Mouse (Mus musculus) lung, postnatal 4 days (tissue): ENCODE measurements around the gene Pld4.

Experiments
- DNase-seq, 2 experiments: peaks; one replicate each; pipeline ENCODE4 v3.0.0; 2021

The Pld4 gene

DNA sequence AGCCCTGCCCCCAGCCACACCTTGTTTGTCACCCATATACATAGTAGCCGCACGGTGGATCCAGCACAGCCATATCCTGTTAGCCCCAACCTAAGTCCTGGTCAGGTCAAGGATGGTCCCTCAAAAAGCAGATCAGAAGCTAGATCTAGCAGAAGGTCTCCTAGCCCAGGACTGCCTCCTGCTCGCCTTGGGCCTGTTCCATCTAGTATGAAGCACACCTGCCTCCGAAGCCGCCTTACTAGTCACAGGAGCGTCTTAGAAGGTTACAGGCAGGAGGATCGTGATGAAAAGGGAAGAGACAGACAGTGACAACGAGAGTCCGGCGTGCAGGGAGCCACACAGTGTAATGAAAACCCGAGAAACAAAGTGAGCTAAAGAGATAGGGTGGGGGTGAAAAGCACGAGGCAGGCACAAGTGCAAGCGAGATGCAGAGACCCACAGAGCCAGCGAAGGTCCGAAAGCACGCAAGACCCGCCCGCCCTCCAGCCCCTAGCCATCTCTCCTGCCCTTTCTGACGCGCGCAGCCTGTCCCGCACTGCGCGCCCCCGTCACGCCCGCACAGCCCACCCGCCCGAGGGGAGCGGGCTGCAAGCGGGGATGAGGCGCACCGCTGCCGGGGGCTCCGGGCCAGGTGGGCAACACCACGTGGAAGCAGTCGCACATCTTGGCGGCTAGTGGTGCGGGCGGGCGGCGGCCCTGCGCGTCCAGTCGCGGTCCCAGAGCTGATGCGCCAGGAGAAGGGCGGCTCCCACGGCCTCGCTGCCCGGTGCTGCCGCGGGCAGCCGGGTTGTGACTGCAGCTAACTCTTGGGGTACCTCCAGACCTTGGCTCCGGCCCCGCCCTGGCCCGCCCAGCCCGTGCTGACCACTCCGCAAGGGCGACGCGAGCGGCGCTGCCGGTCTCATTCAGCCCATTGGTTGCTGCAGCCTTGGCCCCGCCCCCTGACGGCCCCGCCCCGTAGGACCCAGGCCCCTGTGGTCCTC, 41.7 kb downstream of the Pld4 start, which contains the start of gene Ahnak2:
Ahnak2 (minus strand) TSS at position 794 of the 983 bp plus-strand sequence.
- peak; percentile 42 to 52 for DNase-seq

DNA sequence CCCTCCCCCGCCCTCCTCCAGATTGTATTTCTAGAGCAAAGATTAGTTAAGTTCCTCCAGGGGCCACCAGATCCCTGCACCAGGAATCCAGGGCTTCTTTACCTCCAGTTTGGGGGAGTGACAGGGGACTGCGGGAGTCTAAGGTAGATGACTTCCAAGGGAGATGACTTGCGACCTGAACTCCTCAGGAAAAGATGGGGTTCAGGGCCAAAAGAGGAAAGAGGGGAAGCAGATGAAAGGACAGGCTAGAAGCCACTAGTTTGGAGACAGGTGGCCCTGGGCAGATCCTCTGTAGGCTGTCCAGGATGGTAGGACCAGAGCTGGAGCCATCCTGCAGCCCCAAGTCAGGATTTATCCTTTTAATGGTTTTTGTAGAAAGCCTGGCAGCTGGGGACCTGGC, 42.5 kb downstream of the Pld4 start:
- no peak for DNase-seq

DNA sequence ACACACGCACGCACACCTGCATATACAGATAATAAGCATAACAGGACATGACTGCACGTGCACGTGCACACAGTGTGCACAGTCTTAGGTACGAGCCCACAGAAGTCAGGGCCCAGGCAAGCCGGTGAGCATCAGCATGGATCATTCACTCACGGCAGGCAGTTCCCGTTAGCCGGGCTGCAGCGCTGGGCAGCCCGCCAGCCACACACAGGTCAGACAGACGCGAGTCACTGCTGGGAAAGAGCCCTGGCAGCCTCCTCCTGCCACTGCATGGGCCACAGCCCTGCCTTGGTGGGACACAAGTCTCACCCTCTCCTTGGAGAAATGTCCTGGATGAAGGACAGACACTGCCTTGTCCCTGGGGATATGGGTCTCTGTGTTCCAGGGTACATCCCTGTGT, 43.6 kb downstream of the Pld4 start:
- DNase-seq: no peak

DNA sequence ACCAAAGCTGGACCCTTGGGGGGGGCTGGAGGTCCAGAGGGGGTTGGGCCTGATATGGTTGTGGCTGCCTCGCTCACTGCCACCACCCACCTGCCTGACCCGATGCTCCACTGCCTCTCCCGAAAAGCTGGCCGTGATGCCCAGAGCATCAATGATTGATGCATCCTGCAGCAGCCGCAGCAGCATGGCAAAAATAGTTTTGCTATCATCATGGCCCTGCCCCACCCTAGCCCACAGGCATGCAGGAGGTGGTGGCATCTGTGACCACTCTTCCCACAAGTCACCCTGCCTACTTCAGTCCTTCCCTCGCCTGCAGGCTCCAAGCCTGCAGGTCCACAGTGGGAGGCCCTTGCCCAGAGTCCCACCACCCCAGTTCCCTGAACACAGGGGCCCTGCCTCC, 45.6 kb downstream of the Pld4 start:
- peak in 1 of 2 experiments; percentile 20 for DNase-seq

GRCm38 (mm10) chr12:112807796-112808195, 47.3 kb downstream of the Pld4 start:
- DNase-seq: no peak

- no peak for DNase-seq
Observed at GRCm38 (mm10) chr12:112808212-112808586, 47.7 kb downstream of the Pld4 start.

GRCm38 (mm10) chr12:112808587-112809364, 48.3 kb downstream of the Pld4 start, which contains the start of gene Clba1:
TSS of gene Clba1 (plus strand) at chr12:112808937.
- DNase-seq: peak; percentile 93 to 95

DNA sequence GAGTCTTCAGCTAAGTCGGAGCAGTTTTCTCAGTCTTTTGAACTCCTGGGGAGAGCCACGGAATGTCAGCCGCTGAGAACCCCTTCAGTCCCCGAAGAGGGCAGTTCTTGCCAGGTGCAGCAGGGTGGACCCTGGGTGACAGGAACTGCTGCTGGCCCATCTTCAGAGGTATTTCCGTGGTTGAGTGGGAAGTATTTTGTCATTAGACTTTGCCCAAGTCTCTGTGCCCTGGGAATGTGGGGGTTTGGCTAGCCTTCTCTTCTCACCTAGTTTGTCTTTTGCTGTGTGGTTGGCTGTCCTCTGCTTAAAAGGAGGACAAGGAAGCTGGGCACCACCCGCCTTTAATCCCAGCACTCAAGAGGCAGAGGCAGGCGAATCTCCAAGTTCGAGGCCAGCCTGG, 49.2 kb downstream of the Pld4 start:
- no peak for DNase-seq

- peak in 1 of 2 experiments; percentile 38 for DNase-seq
Observed at GRCm38 (mm10) chr12:112810092-112810885, 49.8 kb downstream of the Pld4 start.

GRCm38 (mm10) chr12:112813370-112813769, 52.9 kb downstream of the Pld4 start:
- DNase-seq: peak in 1 of 2 experiments; percentile 11

DNA sequence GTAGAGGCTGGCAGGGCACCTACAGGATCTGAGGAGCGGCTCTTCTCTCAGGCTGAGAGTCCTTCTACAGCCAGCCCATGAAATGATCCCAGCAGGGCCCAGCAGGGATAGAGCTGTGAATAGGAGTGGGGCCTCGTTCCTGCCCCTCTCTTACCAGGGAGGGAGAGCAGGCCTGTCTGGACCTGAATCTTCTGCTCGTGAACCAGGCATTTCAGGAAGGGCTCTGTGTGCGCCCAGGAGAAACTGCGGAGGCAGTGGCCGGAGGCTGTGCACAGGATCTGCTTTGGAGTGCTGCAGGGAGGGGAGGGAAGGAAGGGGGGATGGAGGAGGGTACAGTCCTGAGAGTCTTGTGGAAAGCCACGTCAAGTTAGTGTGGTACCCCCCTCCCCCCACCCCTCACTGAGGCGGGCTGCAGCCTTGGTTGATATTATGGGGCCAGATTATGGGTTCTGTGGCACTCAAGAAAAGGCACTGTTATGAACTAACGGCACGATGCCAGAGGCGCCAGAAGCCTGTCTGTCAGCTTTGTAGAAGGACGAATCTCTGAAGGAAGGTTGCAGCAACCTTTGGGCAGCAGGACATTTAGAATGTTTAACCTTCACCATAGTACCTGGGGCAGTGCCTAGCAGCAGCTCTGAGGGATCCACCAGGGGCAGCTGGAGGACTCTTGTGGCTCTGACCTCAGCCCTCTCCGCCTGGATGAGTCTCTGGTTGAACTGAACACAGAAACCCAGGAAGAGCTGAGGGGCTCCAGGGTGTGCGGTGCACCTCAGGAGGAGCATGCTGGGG, 54.4 kb downstream of the Pld4 start:
- peak in 1 of 2 experiments; percentile 15 for DNase-seq

DNA sequence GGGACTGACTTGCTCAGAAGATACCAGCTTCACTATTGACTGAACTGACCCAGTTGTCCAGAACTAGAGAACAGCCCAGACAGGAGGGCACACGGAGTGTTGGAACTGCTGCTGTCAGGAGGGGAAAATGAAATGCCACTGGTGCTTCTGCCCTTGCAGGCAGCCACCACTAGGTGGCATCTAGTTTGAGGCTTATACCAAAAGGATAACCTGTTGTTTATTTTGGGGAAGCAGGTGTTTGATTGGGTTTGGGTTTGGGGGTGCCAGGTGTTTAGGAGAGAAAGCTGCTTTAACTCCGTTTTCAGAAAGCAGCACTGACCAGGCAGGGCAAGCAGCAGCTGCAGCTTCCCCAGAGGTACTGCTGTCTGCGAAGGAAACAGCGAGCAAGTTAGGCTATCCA, 55.8 kb downstream of the Pld4 start:
- DNase-seq: peak; percentile 49 to 65

GRCm38 (mm10) chr12:112816866-112817265, 56.4 kb downstream of the Pld4 start:
- peak in 1 of 2 experiments; percentile 19 for DNase-seq
